Mouse (Mus musculus): Measurements from ENCODE around the gene Cd180. TPM values are rescaled to one million over a fixed set of nuclear protein-coding genes. Genes with fewer than 3 reads are reported as not detected.

Cd180 gene
- total RNA-seq, 1 experiment from 2014 or later = 65.2 TPM

DNA sequence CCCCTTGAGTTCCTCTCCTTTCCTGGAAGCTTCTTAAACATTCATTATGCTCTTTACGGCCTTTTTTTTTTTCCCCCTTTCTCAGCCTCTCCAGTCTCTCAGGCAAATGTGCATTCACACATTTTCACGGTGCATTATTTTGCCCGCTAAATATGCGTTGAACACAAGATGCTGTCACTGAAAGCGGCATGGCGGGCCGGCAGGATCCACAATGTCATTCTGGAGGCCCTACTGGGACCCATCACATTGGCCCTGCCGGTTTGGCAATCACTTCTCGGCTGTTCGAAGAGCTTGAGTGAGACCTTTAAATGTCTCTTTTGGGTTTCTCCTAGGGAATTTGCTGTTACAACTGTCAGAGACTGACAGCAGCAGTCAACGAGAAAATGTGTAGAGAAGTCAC is 71.9 kb downstream of the Cd180 start:
- ATAC-seq (ENCODE audit: extremely low read depth, insufficient number of reproducible peaks, low FRiP score, poor library complexity, severe bottlenecking) = no peak

DNA sequence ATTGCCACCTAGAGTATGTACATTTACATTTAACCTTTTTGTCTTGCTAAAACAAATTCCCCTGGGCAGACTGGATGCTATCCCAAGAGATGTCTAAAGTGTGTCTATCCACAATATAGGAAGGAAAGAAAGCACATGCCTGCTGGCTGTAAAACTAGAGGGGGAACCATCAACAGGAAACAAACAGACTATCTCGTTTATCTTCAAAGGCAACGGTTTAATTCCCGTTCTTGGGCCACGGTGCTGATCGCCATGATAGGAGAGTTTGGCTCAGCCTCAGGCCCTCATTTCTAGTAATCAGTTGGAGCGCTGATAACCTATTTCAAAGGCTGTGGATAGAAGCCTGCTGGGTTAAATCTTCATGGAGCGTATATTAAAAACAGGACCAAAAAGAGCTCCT is 73.8 kb downstream of the Cd180 start:
- no peak for ATAC-seq (ENCODE audit: extremely low read depth, insufficient number of reproducible peaks, low FRiP score, poor library complexity, severe bottlenecking)

DNA sequence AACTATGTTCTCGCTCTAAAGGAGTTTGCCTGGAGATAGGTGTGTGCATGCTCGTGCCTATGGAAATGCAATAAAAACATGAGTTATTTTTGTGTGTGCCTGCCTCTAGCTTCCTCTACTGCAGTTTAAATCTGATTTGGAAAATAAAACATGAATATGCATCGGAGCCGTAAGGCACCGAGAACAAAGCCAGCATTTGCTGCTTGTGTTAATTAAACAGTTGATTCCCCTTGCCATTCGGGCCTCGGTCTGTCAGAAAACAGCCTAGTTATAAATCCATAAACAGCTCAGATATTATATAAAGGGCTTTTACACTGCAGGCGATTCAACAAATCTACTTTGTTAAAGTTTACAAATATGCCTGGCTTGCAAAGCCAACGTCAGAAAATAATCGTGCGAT is 75.2 kb downstream of the Cd180 start:
- no peak for ATAC-seq (ENCODE audit: extremely low read depth, insufficient number of reproducible peaks, low FRiP score, poor library complexity, severe bottlenecking)

DNA sequence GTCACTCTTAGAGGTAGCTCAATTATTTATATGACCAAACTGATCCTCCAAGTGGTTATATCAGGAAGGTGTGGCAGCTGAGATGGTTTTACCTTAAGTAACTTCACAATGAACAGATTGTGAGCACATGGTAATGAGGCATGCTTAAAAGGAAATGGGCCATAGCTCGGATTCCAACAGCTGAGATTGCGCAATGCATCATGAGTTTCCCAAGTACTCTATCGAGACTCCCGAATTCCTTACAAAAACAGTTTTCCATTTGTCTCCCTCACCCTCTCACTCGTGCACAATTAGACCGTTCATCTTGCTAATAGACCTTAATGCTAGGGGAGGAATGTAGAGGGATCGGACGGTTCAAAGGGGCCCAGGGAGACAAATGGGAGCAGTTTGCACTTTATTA is 76.8 kb downstream of the Cd180 start:
- ATAC-seq (ENCODE audit: extremely low read depth, insufficient number of reproducible peaks, low FRiP score, poor library complexity, severe bottlenecking) = no peak

DNA sequence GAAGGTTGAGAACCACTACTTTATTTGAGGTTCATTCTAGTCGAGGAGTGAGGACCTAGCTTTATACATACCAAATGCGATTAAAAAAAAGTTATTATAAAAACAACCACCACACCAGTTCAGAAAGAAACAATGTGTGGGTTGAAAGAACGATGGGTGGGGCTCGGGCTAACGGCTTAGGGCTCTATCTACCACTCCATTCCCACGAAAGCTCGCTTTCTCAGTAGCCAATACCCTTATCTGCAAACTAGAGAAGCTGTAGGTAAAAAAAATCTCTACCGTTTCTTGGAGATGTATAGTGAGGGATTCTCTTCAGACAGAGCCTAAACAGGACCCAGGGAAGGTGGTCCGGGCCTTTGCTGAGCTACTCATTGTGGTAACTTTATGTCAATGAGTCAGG is 79.8 kb downstream of the Cd180 start:
- no peak for ATAC-seq (ENCODE audit: extremely low read depth, insufficient number of reproducible peaks, low FRiP score, poor library complexity, severe bottlenecking)

DNA sequence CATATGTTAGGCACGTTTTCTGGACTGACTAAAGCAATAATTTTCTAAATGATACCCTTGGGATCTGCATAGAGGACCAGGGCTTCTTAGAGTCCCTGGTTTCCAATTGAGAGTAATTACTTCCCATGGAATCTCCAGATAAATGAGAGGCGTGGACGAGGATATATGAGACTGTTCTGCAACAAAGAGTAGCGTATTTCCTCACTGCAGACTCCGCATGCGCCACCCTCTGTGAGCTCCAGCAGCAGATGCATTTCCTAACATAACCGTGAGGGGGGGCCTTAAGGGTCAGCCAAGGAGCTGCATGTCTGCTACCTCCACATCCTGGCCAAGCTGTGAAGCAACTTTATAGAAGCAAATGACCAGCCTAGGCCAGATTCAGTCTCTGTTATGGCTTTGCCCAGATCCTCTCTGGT is 81.4 kb downstream of the Cd180 start:
- no peak for ATAC-seq (ENCODE audit: extremely low read depth, insufficient number of reproducible peaks, low FRiP score, poor library complexity, severe bottlenecking)

DNA sequence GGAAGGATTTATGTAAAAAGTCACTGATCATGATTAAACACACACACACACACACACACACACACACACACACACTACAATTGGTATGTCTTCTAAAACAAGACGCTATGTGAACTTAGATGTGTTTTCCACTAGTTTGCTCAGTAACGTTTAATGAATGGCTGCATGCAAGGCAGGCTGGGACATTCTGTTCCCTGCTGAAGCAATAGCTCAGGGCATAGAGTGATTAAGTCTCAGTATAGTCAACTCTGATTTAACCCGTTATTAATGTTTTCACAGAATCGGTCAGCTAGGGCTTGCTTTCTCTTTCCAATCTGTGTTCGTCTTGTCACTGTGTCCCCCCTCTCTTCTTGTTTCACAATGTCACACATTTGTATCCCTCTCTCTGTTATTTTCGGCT is 82.1 kb downstream of the Cd180 start:
- ATAC-seq (ENCODE audit: extremely low read depth, insufficient number of reproducible peaks, low FRiP score, poor library complexity, severe bottlenecking) = no peak

DNA sequence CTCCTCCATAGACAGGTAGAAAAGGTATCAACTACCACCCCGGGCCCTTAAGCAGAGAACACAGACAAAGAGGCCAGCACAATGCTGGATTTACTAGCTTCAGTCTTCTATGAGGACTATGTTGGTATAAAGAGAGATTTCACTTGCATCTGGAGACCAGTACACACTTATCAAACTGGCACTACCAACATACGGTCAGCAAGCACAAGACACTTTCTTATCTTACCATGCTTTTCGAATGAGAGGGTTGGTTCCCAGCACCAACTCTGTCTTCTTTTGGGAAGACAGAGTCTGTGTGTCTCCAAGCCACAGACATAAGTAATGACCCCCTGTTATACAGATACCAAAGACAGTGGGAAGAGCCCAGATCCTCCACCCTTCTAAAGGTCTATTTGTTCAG is 85.5 kb downstream of the Cd180 start:
- no peak for ATAC-seq (ENCODE audit: extremely low read depth, insufficient number of reproducible peaks, low FRiP score, poor library complexity, severe bottlenecking)

DNA sequence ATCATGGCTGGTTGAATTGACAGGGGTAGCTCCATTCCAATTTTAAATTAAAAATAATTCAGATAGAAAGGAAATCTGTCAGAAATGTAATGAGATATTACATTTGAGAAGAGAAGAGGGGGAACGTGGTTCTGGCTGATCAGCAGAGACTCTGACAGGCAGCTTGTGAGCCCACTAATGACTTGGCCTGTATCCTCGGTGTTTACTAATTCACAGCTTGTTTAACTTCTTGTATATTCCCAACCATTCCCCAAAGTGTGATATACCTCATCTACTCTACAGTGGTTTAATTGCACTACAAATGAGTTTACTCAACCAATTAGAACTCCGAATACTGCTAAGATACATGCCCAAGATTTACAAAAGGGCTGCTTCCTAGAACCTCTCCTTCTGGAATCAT is 85.9 kb downstream of the Cd180 start:
- no peak for ATAC-seq (ENCODE audit: extremely low read depth, insufficient number of reproducible peaks, low FRiP score, poor library complexity, severe bottlenecking)

DNA sequence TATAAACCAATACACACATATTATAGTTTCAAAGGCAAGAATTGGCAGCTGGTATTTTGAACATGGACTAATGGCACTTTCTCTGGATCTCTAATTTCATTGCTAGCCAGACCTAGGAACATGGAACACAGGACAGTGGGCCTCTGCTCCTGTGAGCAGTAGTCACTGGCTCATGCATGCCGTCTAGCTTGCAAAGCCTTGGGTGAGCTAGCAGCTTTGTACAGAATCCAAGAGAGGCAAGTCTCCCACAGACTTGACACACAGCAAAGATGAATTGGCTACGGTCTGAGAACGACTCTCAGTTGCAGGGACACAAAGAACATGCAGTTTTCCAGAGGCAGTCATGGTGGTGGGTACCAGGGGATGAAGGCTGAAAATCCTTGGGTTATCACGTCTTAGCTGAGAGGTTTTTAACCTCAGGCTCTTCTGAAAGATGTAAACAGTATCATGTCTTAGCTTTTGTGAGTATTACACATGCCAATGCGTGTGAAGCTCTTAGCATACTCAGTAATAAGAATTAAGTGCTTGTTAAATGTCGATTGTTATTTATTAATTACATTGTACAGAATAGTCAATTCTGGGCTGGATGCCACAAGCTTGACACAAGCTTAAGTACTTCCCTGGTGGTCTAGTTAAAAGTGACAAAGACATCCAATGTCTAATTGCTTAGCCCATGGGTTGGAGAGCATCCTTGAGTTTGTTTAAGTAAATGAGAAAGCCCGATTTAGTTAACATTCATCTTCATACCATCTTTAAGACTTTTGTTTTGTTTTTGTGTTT is 90.4 kb downstream of the Cd180 start:
- ATAC-seq (ENCODE audit: extremely low read depth, insufficient number of reproducible peaks, low FRiP score, poor library complexity, severe bottlenecking) = no peak

DNA sequence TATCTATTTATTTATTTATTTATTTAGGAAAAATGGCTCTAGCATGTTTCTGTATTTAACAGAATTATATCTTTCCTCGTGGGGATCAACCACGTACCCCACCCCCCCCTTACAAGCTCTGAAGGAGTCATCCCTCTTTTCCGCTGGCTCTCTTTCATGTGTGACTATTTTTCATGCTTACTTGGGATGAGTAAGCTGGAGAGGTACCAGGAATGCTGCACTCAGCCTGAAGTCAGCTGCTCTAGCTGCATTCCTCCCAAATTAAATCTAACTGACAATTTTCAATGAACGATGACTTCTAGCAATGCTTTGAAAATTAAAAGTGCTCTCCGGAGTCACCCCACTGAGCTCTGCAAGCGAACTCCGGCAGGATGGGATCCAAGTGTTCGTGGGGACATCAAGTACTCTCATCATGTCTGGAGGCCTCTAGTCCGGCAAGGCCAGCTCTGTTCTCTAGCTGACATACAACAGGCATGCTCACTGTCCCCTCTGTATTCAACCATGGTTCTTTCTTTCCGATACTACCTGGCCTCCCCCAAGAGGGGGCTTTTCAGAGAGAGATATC is 93.4 kb downstream of the Cd180 start:
- no peak for ATAC-seq (ENCODE audit: extremely low read depth, insufficient number of reproducible peaks, low FRiP score, poor library complexity, severe bottlenecking)

Data from neutrophil, adult 5-6 weeks (primary cell).